Mouse (Mus musculus) midbrain, postnatal 0 days (tissue): ENCODE measurements around the gene Wdr25. TPM values are rescaled to one million over a fixed set of nuclear protein-coding genes. Genes with fewer than 3 reads are reported as not detected.

ENCODE experiments used
- ATAC-seq: fragments of 200-750 bp; cut with Nextera tagmentation; 2 replicates; pipeline ENCODE4 v1.8.0; 2017; ENCODE audit warnings: moderate number of reproducible peaks, mild to moderate bottlenecking, moderate TSS enrichment, moderate library complexity; ENCODE audit not compliant: low FRiP score
- DNase-seq: peaks from one replicate; pipeline ENCODE4 v3.0.0-alpha.2; 2015; ENCODE audit warnings: low spot score
- H3K27ac ChIP-seq: fragments of 300-500 bp; sonication (generic); 2 replicates; pipeline ENCODE4 v1.5.1; 2014; ENCODE audit warnings: low read depth, mild to moderate bottlenecking, low read length, mixed read lengths
- H3K27me3 ChIP-seq: fragments of 300-500 bp; sonication (generic); 2 replicates; pipeline ENCODE4 v1.6.1; 2014; ENCODE audit warnings: low read length, control low read depth, mixed read lengths; ENCODE audit not compliant: insufficient read depth
- H3K36me3 ChIP-seq: fragments of 300-500 bp; sonication (generic); 2 replicates; pipeline ENCODE4 v1.6.1; 2014; ENCODE audit warnings: low read length, control low read depth, mixed read lengths; ENCODE audit not compliant: insufficient read depth
- H3K4me1 ChIP-seq: fragments of 300-500 bp; sonication (generic); 2 replicates; pipeline ENCODE4 v1.6.1; 2014; ENCODE audit warnings: mild to moderate bottlenecking, control low read depth, antibody characterized with exemption, low read length, mixed read lengths; ENCODE audit not compliant: insufficient read depth
- H3K4me2 ChIP-seq: fragments of 300-500 bp; sonication (generic); 2 replicates; pipeline ENCODE4 v1.6.1; 2014; ENCODE audit warnings: low read depth, mild to moderate bottlenecking, low read length, mixed read lengths; ENCODE audit not compliant: poor library complexity, severe bottlenecking
- H3K4me3 ChIP-seq: fragments of 300-500 bp; sonication (generic); 2 replicates; pipeline ENCODE4 v1.5.1; 2014; ENCODE audit warnings: low read depth, mild to moderate bottlenecking, low read length, moderate library complexity
- H3K9ac ChIP-seq: fragments of 300-500 bp; sonication (generic); replicated peaks from 2 replicates; pipeline ENCODE4 v1.6.1; 2014; ENCODE audit warnings: mild to moderate bottlenecking, low read length, moderate library complexity, mixed read lengths; ENCODE audit not compliant: poor library complexity, severe bottlenecking
- H3K9me3 ChIP-seq: fragments of 300-500 bp; sonication (generic); 2 replicates; pipeline ENCODE4 v1.6.1; 2016; ENCODE audit warnings: low read length, control low read depth
- CTCF ChIP-seq: IDR thresholded peaks from 2 replicates; pipeline ENCODE4 v1.5.1; 2016; ENCODE audit warnings: antibody characterized with exemption, mild to moderate bottlenecking
- WGBS: fragments of 180-500 bp; shearing (Covaris S2); extraction: QIAGEN DNeasy Blood & Tissue Kit; methylation state at CpG from one replicate; pipeline ENCODE4 v1.1.7; 2014; 5-methylcytosine and 5-hydroxymethylcytosine counted together
- polyA plus RNA-seq: library from polyadenylated mRNA; unstranded; fragments of >200 nt; fragmentation: Nextera tagmentation; extraction: Ambion mirVana; gene quantifications from 2 replicates; pipeline ENCODE4 v1.2.1, GENCODE M21; 2015
- total RNA-seq: library from RNA; depleted of rRNA; stranded (reverse); fragments of >200 nt; gene quantifications from 2 replicates; pipeline ENCODE4 v1.2.3, GENCODE M21; 2014

The Wdr25 gene
- total and polyA plus RNA-seq, 2 experiments from 2014 or later, result 5.1 to 6.5 TPM

DNA sequence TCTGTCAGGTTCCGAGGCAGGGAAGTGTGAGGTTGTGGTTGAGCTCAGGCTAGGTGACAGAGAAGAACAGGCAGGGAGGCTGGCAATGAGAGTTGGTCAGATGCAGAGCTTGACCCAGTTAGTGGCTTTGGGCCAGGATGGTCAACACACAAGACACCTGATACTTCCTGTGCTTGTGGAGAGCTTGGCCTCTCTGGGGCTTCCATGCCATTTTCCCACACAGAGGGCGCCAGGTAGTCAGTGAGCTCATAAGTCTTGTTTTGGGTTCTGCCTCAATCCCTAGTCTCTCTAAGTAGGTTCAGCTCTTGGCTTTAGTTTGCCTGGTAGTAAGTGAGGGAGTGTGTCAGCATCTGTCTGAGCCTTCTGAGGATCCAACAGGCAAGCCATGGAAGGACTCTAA is 19.0 kb downstream of the Wdr25 start:
- TF ChIP-seq CTCF, result no peak
- WGBS, result 91% methylated on average over 2 of the region's 2 CpGs
- Histone ChIP-seq H3K4me2 (no peak overlapping the region), H3K4me3 (no peak overlapping the region), H3K9ac (no peak overlapping the region), H3K27ac (no peak overlapping the region), H3K9me3 (no peaks in the 10 kb centered on the region), H3K36me3 (no peaks in the 10 kb centered on the region), H3K27me3 (no peaks in the 10 kb centered on the region), H3K4me1 (peaks cover 33% of the 10 kb centered on the region)
- ATAC-seq, result no peak
- DNase-seq, result no peak

DNA sequence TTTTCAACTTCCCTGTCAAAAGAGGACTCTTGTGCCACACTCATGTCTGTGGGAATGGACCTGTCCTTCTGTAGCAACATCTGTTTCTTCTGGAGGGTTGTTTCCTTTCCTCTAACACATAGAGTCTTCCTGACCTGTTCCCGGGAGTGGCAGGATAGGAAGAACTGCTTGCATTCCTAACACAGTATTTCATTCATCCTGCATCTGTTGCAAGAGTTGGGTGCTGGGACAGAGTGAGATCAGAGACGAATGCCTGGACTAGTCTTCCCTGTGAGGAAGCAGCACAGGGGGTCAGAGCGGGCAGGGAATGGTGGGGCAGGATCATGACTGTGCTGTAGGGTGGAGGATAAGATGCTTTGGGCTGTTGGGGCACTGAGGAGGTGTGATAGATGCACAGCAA is 20.8 kb downstream of the Wdr25 start:
- 48% methylated on average over 3 of the region's 3 CpGs for WGBS
- H3K36me3 ChIP-seq, result no peaks in the 10 kb centered on the region
- no peaks in the 10 kb centered on the region for H3K27me3 ChIP-seq
- no peak overlapping the region for H3K4me3 ChIP-seq
- no peak for ATAC-seq
- no peak for TF ChIP-seq CTCF
- no peak overlapping the region for H3K9ac ChIP-seq
- no peak overlapping the region for H3K27ac ChIP-seq
- no peaks in the 10 kb centered on the region for H3K9me3 ChIP-seq
- no peak overlapping the region for H3K4me2 ChIP-seq
- peaks cover 39% of the 10 kb centered on the region for H3K4me1 ChIP-seq
- no peak for DNase-seq

DNA sequence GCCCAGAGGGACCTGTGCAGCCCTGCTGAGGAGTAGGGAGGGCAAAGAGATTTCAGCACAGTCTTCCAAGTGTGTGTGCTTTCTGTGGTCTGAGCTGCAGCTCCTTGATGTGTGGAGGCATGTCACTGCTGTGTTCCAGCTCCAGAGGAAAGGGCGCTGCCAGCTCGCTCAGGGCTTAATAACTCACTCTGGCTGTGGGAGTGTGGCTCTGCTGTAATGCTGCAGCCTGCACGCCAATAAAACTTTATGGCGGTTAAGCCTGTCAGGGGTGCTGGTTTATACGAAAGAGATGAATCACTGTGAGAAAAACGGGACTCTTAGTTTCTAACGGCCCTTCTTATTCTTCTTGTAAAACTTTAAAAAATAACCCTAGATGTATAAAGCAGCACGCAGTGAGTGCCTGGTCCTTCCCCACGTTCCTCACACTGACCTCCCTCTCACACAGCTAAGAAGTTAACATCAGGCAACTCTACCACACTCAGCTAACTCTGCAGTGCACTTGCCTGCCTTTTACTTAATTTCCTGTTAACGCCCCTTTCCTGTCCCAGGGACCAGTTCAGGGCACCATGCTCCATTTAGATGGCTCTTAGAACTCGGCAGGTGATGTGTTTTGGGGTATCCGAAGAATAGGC is 21.4 kb downstream of the Wdr25 start:
- H3K9me3 ChIP-seq, result no peaks in the 10 kb centered on the region
- DNase-seq (no peak), ATAC-seq (no peak)
- 62% methylated on average over 12 of the region's 12 CpGs for WGBS
- no peak overlapping the region for H3K27ac ChIP-seq
- no peak overlapping the region for H3K9ac ChIP-seq
- H3K4me2 ChIP-seq, result no peak overlapping the region
- no peaks in the 10 kb centered on the region for H3K27me3 ChIP-seq
- no peak for TF ChIP-seq CTCF
- H3K36me3 ChIP-seq, result no peaks in the 10 kb centered on the region
- peaks cover 39% of the 10 kb centered on the region for H3K4me1 ChIP-seq
- no peak overlapping the region for H3K4me3 ChIP-seq

DNA sequence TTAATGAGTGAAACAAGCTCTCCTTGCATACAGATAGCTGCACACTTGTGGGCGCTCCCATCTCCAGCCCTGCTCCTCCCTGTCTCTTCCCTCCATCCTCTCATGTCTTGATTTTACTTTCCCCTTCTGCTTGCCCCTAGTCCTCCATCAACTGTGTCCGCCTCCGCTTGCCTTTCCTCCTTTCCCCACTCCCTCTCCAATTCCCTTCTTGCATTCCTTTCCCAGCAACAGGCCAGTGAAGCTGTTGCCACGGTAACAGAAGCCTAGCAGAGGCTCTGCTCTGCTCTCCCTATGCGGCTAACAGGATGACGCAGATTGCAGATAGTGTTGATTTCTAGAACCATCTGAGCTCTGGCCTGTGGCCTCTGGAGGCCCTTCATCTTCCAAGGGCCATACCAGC is 22.5 kb downstream of the Wdr25 start:
- H3K4me2 ChIP-seq, result 0 out of 2 replicates have a peak overlapping the region, but pooled peaks have one; percentile 20
- 9% methylated on average over 6 of the region's 6 CpGs for WGBS
- H3K27ac ChIP-seq, result peak overlapping the region; percentile 0; the same call in 1 of the 2 replicates
- no peak overlapping the region for H3K4me3 ChIP-seq
- no peak overlapping the region for H3K9ac ChIP-seq
- TF ChIP-seq CTCF, result no peak
- no peaks in the 10 kb centered on the region for H3K9me3 ChIP-seq
- H3K36me3 ChIP-seq, result no peaks in the 10 kb centered on the region
- ATAC-seq (peak; percentile 66), DNase-seq (peak; percentile 89)
- no peaks in the 10 kb centered on the region for H3K27me3 ChIP-seq
- peaks cover 39% of the 10 kb centered on the region for H3K4me1 ChIP-seq

DNA sequence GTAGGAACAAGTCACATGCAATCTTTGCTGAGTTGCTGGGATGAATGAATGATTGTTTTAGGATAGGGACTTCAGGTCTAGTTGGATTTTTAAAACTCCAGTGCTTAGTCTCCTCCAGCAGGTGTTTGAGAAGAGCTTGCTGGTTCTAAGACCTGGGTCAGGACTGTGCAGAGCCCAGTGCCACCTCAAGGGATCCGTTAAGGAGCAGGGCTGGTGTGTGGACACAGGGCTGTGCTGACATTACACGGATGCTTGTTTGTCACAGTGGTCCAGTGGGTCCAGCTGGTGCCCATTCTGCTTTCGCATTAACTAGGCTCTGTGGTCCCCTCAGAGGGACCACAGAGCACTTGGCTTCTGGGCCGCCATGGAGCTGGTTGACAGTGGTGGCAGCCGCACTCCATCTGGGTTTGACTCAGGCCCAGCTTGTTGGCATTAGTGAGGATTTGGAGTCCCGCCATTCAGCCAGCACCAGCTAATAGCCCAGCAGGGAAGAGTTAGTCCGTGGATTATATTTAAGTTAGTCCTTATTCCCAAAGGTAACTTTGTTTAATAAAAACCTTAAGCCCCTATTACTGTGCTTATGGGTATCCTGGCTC is 23.1 kb downstream of the Wdr25 start:
- 31% methylated on average over 7 of the region's 7 CpGs for WGBS
- Histone ChIP-seq H3K4me1 (peaks cover 39% of the 10 kb centered on the region), H3K27me3 (no peaks in the 10 kb centered on the region), H3K4me3 (no peak overlapping the region), H3K9ac (no peak overlapping the region), H3K36me3 (no peaks in the 10 kb centered on the region), H3K4me2 (no peak overlapping the region), H3K9me3 (no peaks in the 10 kb centered on the region), H3K27ac (0 out of 2 replicates have a peak overlapping the region, but pooled peaks have one; percentile 0)
- ATAC-seq (peak; percentile 38; the same call in 1 of the 2 replicates), DNase-seq (peak; percentile 77)
- no peak for TF ChIP-seq CTCF

DNA sequence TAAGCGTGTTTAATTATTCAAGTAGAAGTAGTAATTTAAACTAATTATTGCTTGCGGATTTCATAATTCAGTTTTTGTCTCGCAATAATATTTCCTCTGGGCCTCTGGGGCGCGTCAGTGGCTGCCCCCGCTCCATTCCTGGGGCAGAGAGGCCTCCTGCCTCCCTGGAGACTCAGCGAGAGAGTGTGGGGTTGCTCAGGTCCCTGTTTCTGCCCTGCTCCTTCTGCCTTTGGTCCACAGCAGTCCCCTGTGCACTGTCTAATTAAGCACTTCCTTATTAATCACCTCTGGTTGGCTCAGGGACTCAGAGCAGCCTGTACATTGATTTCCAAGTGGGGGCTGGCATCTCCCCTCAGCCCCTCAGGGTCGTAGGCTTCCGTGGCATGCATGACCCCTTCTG is 24.1 kb downstream of the Wdr25 start:
- no peak overlapping the region for H3K4me2 ChIP-seq
- ATAC-seq (no peak), DNase-seq (no peak)
- no peak overlapping the region for H3K9ac ChIP-seq
- H3K36me3 ChIP-seq, result no peaks in the 10 kb centered on the region
- TF ChIP-seq CTCF, result no peak
- 38% methylated on average over 9 of the region's 9 CpGs for WGBS
- H3K27ac ChIP-seq, result no peak overlapping the region
- H3K9me3 ChIP-seq, result no peaks in the 10 kb centered on the region
- H3K4me3 ChIP-seq, result no peak overlapping the region
- peaks cover 39% of the 10 kb centered on the region for H3K4me1 ChIP-seq
- H3K27me3 ChIP-seq, result no peaks in the 10 kb centered on the region
